Mouse (Mus musculus): ENCODE measurements around the gene Atrnl1. TPM values are rescaled to one million over a fixed set of nuclear protein-coding genes. Genes with fewer than 3 reads are reported as not detected.
A peak's percentile ranks its signal among the peaks of the same experiment; 100 is the strongest.

Atrnl1 gene
- polyA plus RNA-seq, 1 experiment from 2014 or later = 5.6 TPM

- no peaks in the 10 kb centered on the region for H3K9me3 ChIP-seq (ENCODE audit: control insufficient read depth, low read length)
- H3K36me3 ChIP-seq (ENCODE audit: control insufficient read depth, insufficient read depth, low read length) = no peaks in the 10 kb centered on the region
- no peak for ATAC-seq (ENCODE audit: low FRiP score)
- DNase-seq (ENCODE audit: low spot score, missing footprints) = peak; percentile 85
- H3K27me3 ChIP-seq (ENCODE audit: control insufficient read depth, insufficient read depth, low read length) = no peaks in the 10 kb centered on the region
- H3K4me2 ChIP-seq = no peak overlapping the region
- no peak overlapping the region for H3K9ac ChIP-seq (ENCODE audit: low read length)
- H3K27ac ChIP-seq (ENCODE audit: low read depth, low read length) = no peak overlapping the region
- no peak overlapping the region for H3K4me3 ChIP-seq (ENCODE audit: low read depth, low read length)
- WGBS = 65% methylated on average over 11 of the region's 11 CpGs
- H3K4me1 ChIP-seq (ENCODE audit: control insufficient read depth, insufficient read depth, low read length) = peaks cover 9% of the 10 kb centered on the region; the same call in 1 of the 2 replicates
These were observed 317.0 kb downstream of the Atrnl1 start for GRCm38 (mm10) chr19:57927566-57928523.

- no peaks in the 10 kb centered on the region for H3K36me3 ChIP-seq (ENCODE audit: control insufficient read depth, insufficient read depth, low read length)
- H3K4me3 ChIP-seq (ENCODE audit: low read depth, low read length) = no peak overlapping the region
- no peak overlapping the region for H3K27ac ChIP-seq (ENCODE audit: low read depth, low read length)
- H3K9ac ChIP-seq (ENCODE audit: low read length) = no peak overlapping the region
- H3K4me1 ChIP-seq (ENCODE audit: control insufficient read depth, insufficient read depth, low read length) = peaks cover 9% of the 10 kb centered on the region; the same call in 1 of the 2 replicates
- DNase-seq (ENCODE audit: low spot score, missing footprints) (no peak), ATAC-seq (ENCODE audit: low FRiP score) (no peak)
- H3K27me3 ChIP-seq (ENCODE audit: control insufficient read depth, insufficient read depth, low read length) = no peaks in the 10 kb centered on the region
- H3K4me2 ChIP-seq = no peak overlapping the region
- no peaks in the 10 kb centered on the region for H3K9me3 ChIP-seq (ENCODE audit: control insufficient read depth, low read length)
- WGBS = 99% methylated on average over 4 of the region's 4 CpGs
These were observed 320.8 kb downstream of the Atrnl1 start for GRCm38 (mm10) chr19:57931626-57932025.

DNA sequence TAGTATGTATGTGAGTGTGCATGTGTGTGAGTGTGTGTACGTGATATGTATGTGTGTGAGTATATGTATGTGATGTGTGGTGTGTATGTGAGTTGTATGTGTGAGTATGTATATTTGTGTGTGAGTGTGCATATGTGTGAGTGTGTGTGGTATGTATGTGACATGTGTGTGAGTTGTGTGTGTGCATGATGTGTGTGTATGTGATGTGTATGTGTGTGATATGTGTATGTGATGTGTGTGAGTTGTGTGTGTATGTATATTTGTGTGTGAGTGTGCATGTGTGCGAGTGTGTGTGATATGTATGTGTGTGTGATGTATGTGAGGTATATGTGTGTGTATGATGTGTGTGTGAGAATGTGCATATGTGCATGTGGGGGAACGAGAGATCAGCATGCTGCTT lies 326.0 kb downstream of the Atrnl1 start:
- ATAC-seq (ENCODE audit: low FRiP score) (no peak), DNase-seq (ENCODE audit: low spot score, missing footprints) (no peak)
- WGBS = 95% methylated on average over 3 of the region's 3 CpGs
- Histone ChIP-seq H3K4me2 (no peak overlapping the region), H3K27me3 (ENCODE audit: control insufficient read depth, insufficient read depth, low read length) (no peaks in the 10 kb centered on the region), H3K9ac (ENCODE audit: low read length) (no peak overlapping the region), H3K4me3 (ENCODE audit: low read depth, low read length) (no peak overlapping the region), H3K4me1 (ENCODE audit: control insufficient read depth, insufficient read depth, low read length) (no peaks in the 10 kb centered on the region), H3K36me3 (ENCODE audit: control insufficient read depth, insufficient read depth, low read length) (no peaks in the 10 kb centered on the region), H3K9me3 (ENCODE audit: control insufficient read depth, low read length) (no peaks in the 10 kb centered on the region), H3K27ac (ENCODE audit: low read depth, low read length) (no peak overlapping the region)

DNA sequence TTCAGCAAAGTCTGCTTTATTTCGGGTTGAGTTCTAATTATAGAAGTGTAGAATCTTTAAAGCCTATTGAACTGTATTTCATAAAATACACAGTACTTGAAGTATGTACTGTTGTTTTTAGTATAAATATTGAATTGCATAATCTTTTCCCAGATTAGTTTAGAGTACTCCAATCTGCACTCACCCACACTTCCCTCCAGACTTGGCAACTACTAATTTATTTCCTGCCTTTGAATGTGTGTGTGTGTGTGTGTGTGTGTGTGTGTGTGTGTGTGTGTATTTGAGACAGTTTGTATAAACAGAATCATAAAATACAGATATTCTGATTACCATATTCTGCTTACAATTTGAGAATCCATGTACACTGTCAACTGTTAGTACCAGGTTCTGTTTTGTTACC lies 328.3 kb downstream of the Atrnl1 start:
- H3K4me2 ChIP-seq = no peak overlapping the region
- no peak overlapping the region for H3K9ac ChIP-seq (ENCODE audit: low read length)
- no peaks in the 10 kb centered on the region for H3K4me1 ChIP-seq (ENCODE audit: control insufficient read depth, insufficient read depth, low read length)
- no peak overlapping the region for H3K4me3 ChIP-seq (ENCODE audit: low read depth, low read length)
- WGBS = 98% methylated on average over 1 of the region's 1 CpGs
- no peak for ATAC-seq (ENCODE audit: low FRiP score)
- H3K9me3 ChIP-seq (ENCODE audit: control insufficient read depth, low read length) = no peaks in the 10 kb centered on the region
- H3K27ac ChIP-seq (ENCODE audit: low read depth, low read length) = no peak overlapping the region
- no peaks in the 10 kb centered on the region for H3K27me3 ChIP-seq (ENCODE audit: control insufficient read depth, insufficient read depth, low read length)
- H3K36me3 ChIP-seq (ENCODE audit: control insufficient read depth, insufficient read depth, low read length) = no peaks in the 10 kb centered on the region
- DNase-seq (ENCODE audit: low spot score, missing footprints) = no peak

DNA sequence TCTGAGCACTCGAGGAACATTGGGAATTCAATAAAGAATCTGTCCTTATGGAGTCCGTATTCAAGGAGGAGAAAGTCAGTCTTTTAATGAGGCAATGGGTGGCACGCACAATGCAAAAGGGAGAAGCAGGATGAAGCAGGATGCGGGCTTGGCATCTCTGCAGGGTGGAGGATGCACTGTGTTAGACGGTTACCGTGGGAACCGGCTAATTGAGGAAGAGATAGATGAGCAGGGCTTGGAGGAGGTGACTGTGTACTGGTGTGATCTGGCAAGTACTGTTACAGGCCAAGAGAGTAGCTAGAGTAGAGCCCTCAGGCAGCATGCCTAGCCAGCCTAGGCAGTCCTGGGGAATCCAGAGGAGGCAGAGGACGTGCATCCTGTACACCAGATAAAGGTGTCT lies 330.7 kb downstream of the Atrnl1 start:
- Histone ChIP-seq H3K4me1 (ENCODE audit: control insufficient read depth, insufficient read depth, low read length) (no peaks in the 10 kb centered on the region), H3K36me3 (ENCODE audit: control insufficient read depth, insufficient read depth, low read length) (no peaks in the 10 kb centered on the region), H3K9me3 (ENCODE audit: control insufficient read depth, low read length) (no peaks in the 10 kb centered on the region), H3K27ac (ENCODE audit: low read depth, low read length) (no peak overlapping the region), H3K4me3 (ENCODE audit: low read depth, low read length) (no peak overlapping the region), H3K4me2 (no peak overlapping the region), H3K9ac (ENCODE audit: low read length) (no peak overlapping the region), H3K27me3 (ENCODE audit: control insufficient read depth, insufficient read depth, low read length) (no peaks in the 10 kb centered on the region)
- ATAC-seq (ENCODE audit: low FRiP score) = no peak
- no peak for DNase-seq (ENCODE audit: low spot score, missing footprints)
- 66% methylated on average over 8 of the region's 8 CpGs for WGBS

DNA sequence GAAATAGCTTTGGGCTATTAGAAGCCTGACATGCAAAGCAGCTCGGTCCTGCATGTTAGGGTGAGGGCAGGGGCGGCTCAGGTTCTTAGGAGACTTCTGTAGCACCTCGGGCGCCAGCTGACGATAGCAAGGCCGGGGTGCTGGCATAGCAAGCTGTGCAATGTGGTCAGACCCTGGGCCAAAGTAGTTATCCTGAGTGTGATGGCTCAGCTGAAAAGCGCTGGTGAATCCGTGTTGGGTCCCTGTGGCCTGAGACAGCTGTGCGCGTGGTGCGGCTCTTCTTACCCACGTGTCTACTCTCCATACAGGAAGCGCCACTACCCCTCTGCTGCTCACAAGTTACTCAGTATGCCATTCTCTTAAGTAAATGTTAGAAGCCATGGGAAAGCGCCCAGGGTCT lies 331.4 kb downstream of the Atrnl1 start:
- H3K27me3 ChIP-seq (ENCODE audit: control insufficient read depth, insufficient read depth, low read length) = no peaks in the 10 kb centered on the region
- no peaks in the 10 kb centered on the region for H3K36me3 ChIP-seq (ENCODE audit: control insufficient read depth, insufficient read depth, low read length)
- no peaks in the 10 kb centered on the region for H3K4me1 ChIP-seq (ENCODE audit: control insufficient read depth, insufficient read depth, low read length)
- no peak overlapping the region for H3K27ac ChIP-seq (ENCODE audit: low read depth, low read length)
- DNase-seq (ENCODE audit: low spot score, missing footprints) (peak; percentile 67), ATAC-seq (ENCODE audit: low FRiP score) (no peak)
- no peak overlapping the region for H3K4me3 ChIP-seq (ENCODE audit: low read depth, low read length)
- no peak overlapping the region for H3K4me2 ChIP-seq
- 92% methylated on average over 14 of the region's 14 CpGs for WGBS
- no peak overlapping the region for H3K9ac ChIP-seq (ENCODE audit: low read length)
- H3K9me3 ChIP-seq (ENCODE audit: control insufficient read depth, low read length) = no peaks in the 10 kb centered on the region

DNA sequence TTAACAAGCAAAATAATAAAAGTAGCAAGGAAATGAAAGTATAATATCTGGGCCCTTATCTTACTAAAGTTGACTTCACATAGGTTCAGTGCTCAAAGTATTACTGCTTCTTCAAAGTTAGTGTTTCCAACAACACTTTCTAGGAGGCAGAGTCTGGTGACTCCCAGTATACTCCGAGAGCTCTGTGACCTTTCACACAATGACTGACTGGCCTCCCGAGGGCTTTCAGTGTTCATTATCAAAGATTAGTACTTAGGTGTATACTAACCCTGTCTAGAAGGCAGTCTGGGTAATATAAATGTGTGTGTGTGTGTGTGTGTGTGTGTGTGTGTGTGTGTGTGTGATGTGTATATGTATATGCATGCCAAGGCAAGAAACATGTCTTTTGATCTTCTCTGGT lies 332.5 kb downstream of the Atrnl1 start:
- no peak overlapping the region for H3K27ac ChIP-seq (ENCODE audit: low read depth, low read length)
- 74% methylated on average over 2 of the region's 2 CpGs for WGBS
- ATAC-seq (ENCODE audit: low FRiP score) = no peak
- H3K4me2 ChIP-seq = no peak overlapping the region
- no peaks in the 10 kb centered on the region for H3K9me3 ChIP-seq (ENCODE audit: control insufficient read depth, low read length)
- peak; percentile 75 for DNase-seq (ENCODE audit: low spot score, missing footprints)
- no peak overlapping the region for H3K9ac ChIP-seq (ENCODE audit: low read length)
- H3K4me1 ChIP-seq (ENCODE audit: control insufficient read depth, insufficient read depth, low read length) = no peaks in the 10 kb centered on the region
- H3K27me3 ChIP-seq (ENCODE audit: control insufficient read depth, insufficient read depth, low read length) = no peaks in the 10 kb centered on the region
- H3K36me3 ChIP-seq (ENCODE audit: control insufficient read depth, insufficient read depth, low read length) = no peaks in the 10 kb centered on the region
- H3K4me3 ChIP-seq (ENCODE audit: low read depth, low read length) = no peak overlapping the region

- Histone ChIP-seq H3K27ac (ENCODE audit: low read depth, low read length) (no peak overlapping the region), H3K9ac (ENCODE audit: low read length) (no peak overlapping the region), H3K4me2 (no peak overlapping the region), H3K36me3 (ENCODE audit: control insufficient read depth, insufficient read depth, low read length) (no peaks in the 10 kb centered on the region), H3K4me3 (ENCODE audit: low read depth, low read length) (no peak overlapping the region), H3K4me1 (ENCODE audit: control insufficient read depth, insufficient read depth, low read length) (no peaks in the 10 kb centered on the region), H3K27me3 (ENCODE audit: control insufficient read depth, insufficient read depth, low read length) (no peaks in the 10 kb centered on the region), H3K9me3 (ENCODE audit: control insufficient read depth, low read length) (no peaks in the 10 kb centered on the region)
- WGBS = 91% methylated on average over 6 of the region's 6 CpGs
- DNase-seq (ENCODE audit: low spot score, missing footprints) (no peak), ATAC-seq (ENCODE audit: low FRiP score) (no peak)
These were observed 333.8 kb downstream of the Atrnl1 start for GRCm38 (mm10) chr19:57944680-57945079.

- Histone ChIP-seq H3K4me2 (no peak overlapping the region), H3K27me3 (ENCODE audit: control insufficient read depth, insufficient read depth, low read length) (no peaks in the 10 kb centered on the region), H3K4me3 (ENCODE audit: low read depth, low read length) (no peak overlapping the region), H3K27ac (ENCODE audit: low read depth, low read length) (no peak overlapping the region), H3K9ac (ENCODE audit: low read length) (no peak overlapping the region), H3K9me3 (ENCODE audit: control insufficient read depth, low read length) (no peaks in the 10 kb centered on the region), H3K4me1 (ENCODE audit: control insufficient read depth, insufficient read depth, low read length) (no peaks in the 10 kb centered on the region), H3K36me3 (ENCODE audit: control insufficient read depth, insufficient read depth, low read length) (no peaks in the 10 kb centered on the region)
- 92% methylated on average over 4 of the region's 4 CpGs for WGBS
- DNase-seq (ENCODE audit: low spot score, missing footprints) = no peak
- ATAC-seq (ENCODE audit: low FRiP score) = no peak
These were observed 334.9 kb downstream of the Atrnl1 start for GRCm38 (mm10) chr19:57945626-57946250.
